Mouse (Mus musculus): ENCODE results near the gene Mfn2. TPM values are rescaled to one million over a fixed set of nuclear protein-coding genes. Genes with fewer than 3 reads are reported as not detected.

Mfn2 gene
- 46.7 TPM for polyA plus RNA-seq (2012; fragmentation: generic; extraction: Trizol)
- long read RNA-seq, experiment 1, full-length matches to known transcripts = 11 of 23 reads
- long read RNA-seq, experiment 1, partial matches to known transcripts = 4 of 23 reads
- long read RNA-seq, experiment 1, other reads (novel, unspliced or antisense) = 8 of 23 reads
- long read RNA-seq, experiment 2, full-length matches to known transcripts = 680 of 862 reads
- long read RNA-seq, experiment 2, partial matches to known transcripts = 55 of 862 reads
- long read RNA-seq, experiment 2, other reads (novel, unspliced or antisense) = 127 of 862 reads

GRCm38 (mm10) chr4:147904313-147905089 lies at the start of gene Mfn2:
Gene Mfn2, minus strand, starts transcription at chr4:147904704.
- Histone ChIP-seq H3K27me3 (ENCODE audit: control insufficient read depth, insufficient read depth, insufficient read length) (no peaks in the 10 kb centered on the region), H3K36me3 (ENCODE audit: control insufficient read depth, insufficient read depth) (peaks cover 30% of the 10 kb centered on the region), H3ac (ENCODE audit: control insufficient read depth, insufficient read length, low read depth) (peak within 1 kb of the TSS; percentile 90), H3K79me3 (ENCODE audit: low read depth) (peaks cover 17% of the 10 kb centered on the region), H3K79me2 (ENCODE audit: control insufficient read depth, insufficient read depth) (peaks cover 47% of the 10 kb centered on the region), H3K4me3 (ENCODE audit: insufficient read depth, poor library complexity, severe bottlenecking) (peak within 1 kb of the TSS; percentile 87)
- TF ChIP-seq FOSL1 (IDR thresholded peaks at IDR 0.05; ENCODE audit: insufficient read depth, low read length, poor library complexity, severe bottlenecking) (no peak), MYOG (IDR thresholded peaks at IDR 0.05; ENCODE audit: control insufficient read depth, extremely low read depth, insufficient read length) (no peak), CEBPB (IDR thresholded peaks at IDR 0.05; ENCODE audit: low read depth) (no peak), MYOD1 (IDR thresholded peaks at IDR 0.05; ENCODE audit: control insufficient read depth, insufficient read length, low read depth) (no peak), USF1 (IDR thresholded peaks at IDR 0.05; ENCODE audit: low read depth) (no peak), CTCF (IDR thresholded peaks at IDR 0.05; ENCODE audit: control insufficient read depth, insufficient read depth, insufficient read length) (no peak), MAX (IDR thresholded peaks at IDR 0.05) (peak; percentile 52)

- Histone ChIP-seq H3K4me3 (ENCODE audit: insufficient read depth, poor library complexity, severe bottlenecking) (no peak overlapping the region), H3K79me3 (ENCODE audit: low read depth) (no peaks in the 10 kb centered on the region), H3ac (ENCODE audit: control insufficient read depth, insufficient read length, low read depth) (no peak overlapping the region), H3K36me3 (ENCODE audit: control insufficient read depth, insufficient read depth) (no peaks in the 10 kb centered on the region), H3K79me2 (ENCODE audit: control insufficient read depth, insufficient read depth) (no peaks in the 10 kb centered on the region), H3K27me3 (ENCODE audit: control insufficient read depth, insufficient read depth, insufficient read length) (no peaks in the 10 kb centered on the region)
- no peak for TF ChIP-seq FOSL1 (IDR thresholded peaks at IDR 0.05; ENCODE audit: insufficient read depth, low read length, poor library complexity, severe bottlenecking)
- TF ChIP-seq CTCF (IDR thresholded peaks at IDR 0.05; ENCODE audit: control insufficient read depth, insufficient read depth, insufficient read length) = peak; percentile 20
Observed at GRCm38 (mm10) chr4:147953590-147953989, 49.1 kb upstream of the Mfn2 start.

- Histone ChIP-seq H3K4me3 (ENCODE audit: insufficient read depth, poor library complexity, severe bottlenecking) (no peak overlapping the region), H3K36me3 (ENCODE audit: control insufficient read depth, insufficient read depth) (peaks cover 23% of the 10 kb centered on the region), H3K27me3 (ENCODE audit: control insufficient read depth, insufficient read depth, insufficient read length) (no peaks in the 10 kb centered on the region), H3K79me3 (ENCODE audit: low read depth) (peaks cover 9% of the 10 kb centered on the region), H3ac (ENCODE audit: control insufficient read depth, insufficient read length, low read depth) (no peak overlapping the region), H3K79me2 (ENCODE audit: control insufficient read depth, insufficient read depth) (peaks cover 24% of the 10 kb centered on the region)
- TF ChIP-seq MYOG (IDR thresholded peaks at IDR 0.05; ENCODE audit: control insufficient read depth, extremely low read depth, insufficient read length) (no peak), CTCF (IDR thresholded peaks at IDR 0.05; ENCODE audit: control insufficient read depth, insufficient read depth, insufficient read length) (no peak), CEBPB (IDR thresholded peaks at IDR 0.05; ENCODE audit: low read depth) (no peak), FOSL1 (IDR thresholded peaks at IDR 0.05; ENCODE audit: insufficient read depth, low read length, poor library complexity, severe bottlenecking) (no peak)
Observed at GRCm38 (mm10) chr4:147947511-147947910, 43.0 kb upstream of the Mfn2 start.

- TF ChIP-seq MYOG (IDR thresholded peaks at IDR 0.05; ENCODE audit: control insufficient read depth, extremely low read depth, insufficient read length) (no peak), USF1 (IDR thresholded peaks at IDR 0.05; ENCODE audit: low read depth) (peak; percentile 8)
- Histone ChIP-seq H3ac (ENCODE audit: control insufficient read depth, insufficient read length, low read depth) (no peak overlapping the region), H3K27me3 (ENCODE audit: control insufficient read depth, insufficient read depth, insufficient read length) (no peaks in the 10 kb centered on the region), H3K79me2 (ENCODE audit: control insufficient read depth, insufficient read depth) (peaks cover 40% of the 10 kb centered on the region), H3K36me3 (ENCODE audit: control insufficient read depth, insufficient read depth) (peaks cover 23% of the 10 kb centered on the region), H3K4me3 (ENCODE audit: insufficient read depth, poor library complexity, severe bottlenecking) (no peak overlapping the region), H3K79me3 (ENCODE audit: low read depth) (peaks cover 19% of the 10 kb centered on the region)
Observed at GRCm38 (mm10) chr4:147943005-147943404, 38.5 kb upstream of the Mfn2 start.

- H3K79me3 ChIP-seq (ENCODE audit: low read depth) = peaks cover 19% of the 10 kb centered on the region
- H3K79me2 ChIP-seq (ENCODE audit: control insufficient read depth, insufficient read depth) = peaks cover 40% of the 10 kb centered on the region
- TF ChIP-seq MYOD1 (IDR thresholded peaks at IDR 0.05; ENCODE audit: control insufficient read depth, insufficient read length, low read depth) = no peak
Observed at GRCm38 (mm10) chr4:147941045-147942020, 36.8 kb upstream of the Mfn2 start.

More at GRCm38 (mm10) chr4:147941045-147942020, 36.8 kb upstream of the Mfn2 start:
- Histone ChIP-seq H3ac (ENCODE audit: control insufficient read depth, insufficient read length, low read depth) (peak overlapping the region; percentile 82), H3K36me3 (ENCODE audit: control insufficient read depth, insufficient read depth) (peaks cover 19% of the 10 kb centered on the region), H3K27me3 (ENCODE audit: control insufficient read depth, insufficient read depth, insufficient read length) (no peaks in the 10 kb centered on the region), H3K4me3 (ENCODE audit: insufficient read depth, poor library complexity, severe bottlenecking) (peak overlapping the region; percentile 71)

All from C2C12 (cell line).